23 mouse cellular contexts compared by ENCODE assay signal in the genomic region with DNA sequence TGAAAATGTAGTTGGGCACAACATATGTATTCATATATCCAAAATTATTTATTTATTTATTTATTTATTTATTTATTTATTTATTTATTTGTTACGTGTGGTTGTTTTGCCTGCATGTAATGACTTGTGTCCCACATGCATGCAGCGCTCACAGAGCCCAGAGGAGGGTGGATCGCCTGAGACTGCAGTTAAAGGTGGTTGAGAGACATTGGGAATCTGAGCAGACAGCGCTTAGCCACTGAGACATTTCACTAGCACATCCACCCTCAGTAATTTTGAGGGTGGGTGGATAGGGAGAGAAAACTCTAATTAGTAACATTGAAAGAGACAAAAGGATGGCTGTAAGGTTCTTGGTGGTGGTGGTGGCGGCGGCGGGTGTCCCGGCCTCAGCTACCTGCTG. TPM values are rescaled to one million over a fixed set of nuclear protein-coding genes. Genes with fewer than 3 reads are reported as not detected.
DNase-seq lines count a peak whose midpoint lies in the region; TF ChIP-seq lines count a peak whose summit lies in the region.
"Had no signal": no experiment of that assay in that cellular context is flagged by ENCODE, and none has a peak within 500 bp of the region (broad histone marks: within the 10 kb centered on the region; RNA-seq: fewer than 3 reads in every experiment).

No protein-coding gene starts in this region.

- H3K9ac ChIP-seq in ES-E14 (ENCODE audit: insufficient read depth, low read depth, low read length, poor library complexity, severe bottlenecking), result peak overlapping the region; percentile 22; the same call in 1 of the 2 replicates
- H3K9ac ChIP-seq: embryonic facial prominence, embryonic 13.5 days; embryonic facial prominence, embryonic 15.5 days; forebrain, embryonic 12.5 days had no signal

- H3K4me3 ChIP-seq in heart, embryonic 10.5 days, result no peak overlapping the region
- no peak overlapping the region for H3K4me3 ChIP-seq in ES-E14 (ENCODE audit: insufficient read depth in 1 of 2, low read depth in 1 of 2, low read length in 2 of 2, poor library complexity in 1 of 2, severe bottlenecking in 1 of 2)
- H3K4me3 ChIP-seq: embryonic facial prominence, embryonic 13.5 days; embryonic facial prominence, embryonic 15.5 days; erythroblast, embryonic 14.5 days; forebrain, embryonic 10.5 days; forebrain, embryonic 12.5 days had no signal

- H3K9me3 ChIP-seq in heart, embryonic 10.5 days, result no peaks in the 10 kb centered on the region
- H3K9me3 ChIP-seq in ES-E14 (ENCODE audit: control insufficient read depth, insufficient read depth, low read depth, low read length), result no peaks in the 10 kb centered on the region
- H3K9me3 ChIP-seq: embryonic facial prominence, embryonic 13.5 days; embryonic facial prominence, embryonic 15.5 days; forebrain, embryonic 10.5 days; forebrain, embryonic 12.5 days; G1E had no signal

- intact Hi-C loops in heart, postnatal 25 days (cut with DNase I), result no loop called here

- H3K27me3 ChIP-seq in heart, embryonic 10.5 days (ENCODE audit: insufficient read depth, poor library complexity, severe bottlenecking), result no peaks in the 10 kb centered on the region
- H3K27me3 ChIP-seq: embryonic facial prominence, embryonic 13.5 days; embryonic facial prominence, embryonic 15.5 days; forebrain, embryonic 12.5 days; Patski had no signal

- 87% methylated on average over 8 of the region's 8 CpGs for WGBS in heart, embryonic 10.5 days

- H3K36me3 ChIP-seq in heart, embryonic 10.5 days, result 0 out of 2 replicates have a peak, but pooled peaks cover 2% of the 10 kb centered on the region
- peaks cover 7% of the 10 kb centered on the region for H3K36me3 ChIP-seq in ES-E14 (ENCODE audit: control insufficient read depth, insufficient read depth, low read length, poor library complexity, severe bottlenecking)
- H3K36me3 ChIP-seq: G1E had no signal

- H3K27ac ChIP-seq in heart, embryonic 10.5 days, result no peak overlapping the region
- no peak overlapping the region for H3K27ac ChIP-seq in ES-E14 (ENCODE audit: insufficient read depth, low read depth, low read length, poor library complexity, severe bottlenecking)
- H3K27ac ChIP-seq: embryonic facial prominence, embryonic 13.5 days; embryonic facial prominence, embryonic 15.5 days; forebrain, embryonic 10.5 days; forebrain, embryonic 12.5 days had no signal

- DNase-seq in heart, embryonic 10.5 days (ENCODE audit: low spot score), result peak; percentile 51
- DNase-seq in heart, postnatal 25 days (ENCODE audit: low spot score), result no peak
- DNase-seq in ES-E14 (ENCODE audit: low read depth, low spot score) (no peak), ZHBTc4 (ENCODE audit: low read depth, low spot score) (peak; percentile 23)
- DNase-seq in kidney, adult 11 months, result no peak
- no peak for DNase-seq in adrenal gland, adult 18-20 months (ENCODE audit: low spot score in 2 of 2)
- DNase-seq: adrenal gland, adult 8-10 months; adrenal gland, postnatal 14 days; adrenal gland, postnatal 36 days; cerebellum, adult 11 months; cerebellum, adult 18-20 months; cerebellum, adult 8-10 months; cerebellum, adult 9-11 months; cerebellum, postnatal 14 days; cerebellum, postnatal 36 days; embryo, embryonic 11 days had no signal

- in situ Hi-C loops in ES-E14 (cut with MboI; ENCODE audit: low sequenced_read_pairs in 2 of 2, unreplicated experiment in 2 of 2), result loop anchor here in 1 of 2 experiments (25.0 kb wide), 1 partner anchor 258 kb away; a partner anchor contains a TSS

- H3K4me1 ChIP-seq in heart, embryonic 10.5 days, result no peaks in the 10 kb centered on the region
- H3K4me1 ChIP-seq in ES-E14 (ENCODE audit: control insufficient read depth in 2 of 2, insufficient read depth in 2 of 2, low read length in 2 of 2, poor library complexity in 1 of 2), result peaks cover 0 to 2% of the 10 kb centered on the region in 2 experiments; a peak in 1 of 4 replicates
- H3K4me1 ChIP-seq: embryonic facial prominence, embryonic 13.5 days; embryonic facial prominence, embryonic 15.5 days; forebrain, embryonic 10.5 days; forebrain, embryonic 12.5 days had no signal

TF ChIP-seq in ES-E14, 5 proteins besides CTCF, POLR2A, EP300 and RAD21:
- no peak for TF ChIP-seq ZNF384 (IDR thresholded peaks at IDR 0.05; ENCODE audit: low read depth, low read length)
- TF ChIP-seq MAFK (IDR thresholded peaks at IDR 0.05; ENCODE audit: insufficient read depth, low read depth, low read length), result no peak
- no peak for TF ChIP-seq HCFC1 (IDR thresholded peaks at IDR 0.05; ENCODE audit: borderline replicate concordance, insufficient read depth, low read length)
- TF ChIP-seq ZC3H11A (IDR thresholded peaks at IDR 0.05; ENCODE audit: borderline replicate concordance, low read depth, low read length), result no peak
- TF ChIP-seq CHD2 (IDR thresholded peaks at IDR 0.05; ENCODE audit: low read depth, low read length), result no peak

RNA-seq across cellular contexts. Expression of a gene that starts 9.4 kb away (rescaled TPM):
- 11.8 and 14.4 TPM in 2 replicates for polyA plus RNA-seq in heart, embryonic 10.5 days (2016; fragmentation: Nextera tagmentation; extraction: Ambion mirVana)
- 10 to 100 TPM; 24.5 to 26.1 TPM for total RNA-seq in heart, postnatal 25 days (2021)
- total RNA-seq in ES-E14 (2012; rRNA removed), result 4.7 and 6.7 TPM in 2 replicates
- 10 to 100 TPM; 11.9 to 13.0 TPM for total RNA-seq in adrenal gland, adult 18-20 months (2021)
- polyA plus RNA-seq: G1E had no signal

RNA-seq across cellular contexts. Expression of a gene that starts 46.7 kb away (rescaled TPM):
- polyA plus RNA-seq in heart, embryonic 10.5 days (2016; fragmentation: Nextera tagmentation; extraction: Ambion mirVana), result 14.6 and 15.1 TPM in 2 replicates
- total RNA-seq in heart, postnatal 25 days (2021), result 10 to 100 TPM; 12.6 to 12.9 TPM
- 22.3 and 27.1 TPM in 2 replicates for total RNA-seq in ES-E14 (2012; rRNA removed)
- total RNA-seq in adrenal gland, adult 18-20 months (2021), result 10 to 100 TPM; 12.6 to 14.7 TPM
- polyA plus RNA-seq: G1E had no signal

Comparison
In these comparisons a context has a peak if more than half of its experiments do, and no peak if none do; other contexts are left out.
1. DNase-seq: peak in heart, embryonic 10.5 days (single experiment) and ZHBTc4 (single experiment); none in heart, postnatal 25 days (single experiment), ES-E14 (single experiment), kidney, adult 11 months (single experiment) and adrenal gland, adult 18-20 months (0 of 2).